Mouse (Mus musculus): ENCODE measurements around the gene Zfp446. TPM values are rescaled to one million over a fixed set of nuclear protein-coding genes. Genes with fewer than 3 reads are reported as not detected.
A peak's percentile ranks its signal among the peaks of the same experiment; 100 is the strongest.

Zfp446 gene
- polyA plus RNA-seq, 1 experiment from 2014 or later = 2.5 TPM

DNA sequence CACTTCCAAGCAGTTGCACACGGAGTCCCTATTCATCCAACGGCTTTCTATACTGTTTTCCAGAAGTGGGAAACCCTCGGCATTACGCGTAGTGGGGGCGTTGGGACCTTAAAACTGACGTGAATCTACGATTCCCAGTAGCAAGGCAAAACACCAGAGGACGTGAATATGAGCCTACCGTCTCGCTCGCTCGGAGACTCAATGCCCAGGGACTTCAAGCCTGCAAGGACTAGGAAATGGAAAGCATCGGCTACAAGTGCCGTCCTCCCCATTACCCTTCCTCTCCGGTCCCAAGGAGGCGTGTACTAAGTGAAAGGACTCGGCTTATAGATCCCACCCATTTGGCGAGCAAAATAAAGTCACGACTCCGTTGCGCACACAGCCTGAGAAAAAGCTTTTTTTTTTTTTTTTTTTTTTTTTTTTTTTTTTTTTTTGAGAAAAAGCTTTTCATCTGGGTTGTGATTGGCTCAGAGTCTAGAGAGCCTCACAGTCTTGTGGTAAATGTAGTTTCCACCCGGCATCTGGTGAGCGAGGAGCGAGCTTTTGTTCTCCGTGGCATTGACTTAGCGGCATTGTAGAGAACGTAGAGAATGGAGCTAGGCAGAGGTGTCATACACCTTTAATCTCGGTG is 16.0 kb upstream of the Zfp446 start:
- H3K27me3 ChIP-seq (replicated peaks; ENCODE audit: control insufficient read depth, insufficient read depth, low read length) = no peaks in the 10 kb centered on the region
- 3% methylated on average over 29 of the region's 29 CpGs for WGBS
- H3K9ac ChIP-seq (ENCODE audit: low read depth, low read length) = peak overlapping the region; percentile 60
- ATAC-seq = peak; percentile 42
- no peak for TF ChIP-seq CTCF (IDR thresholded peaks at IDR 0.05; ENCODE audit: low read depth)
- H3K27ac ChIP-seq (ENCODE audit: low read depth, low read length) = peak overlapping the region; percentile 81
- no peaks in the 10 kb centered on the region for H3K9me3 ChIP-seq (ENCODE audit: control insufficient read depth)
- H3K36me3 ChIP-seq (ENCODE audit: control insufficient read depth, insufficient read depth) = no peaks in the 10 kb centered on the region
- H3K4me3 ChIP-seq (ENCODE audit: low read depth, low read length) = peak overlapping the region; percentile 50
- H3K4me1 ChIP-seq (replicated peaks; ENCODE audit: control insufficient read depth, insufficient read depth, low read length) = no peaks in the 10 kb centered on the region; the same call in 1 of the 2 replicates
- H3K4me2 ChIP-seq (replicated peaks; ENCODE audit: low read depth) = peak overlapping the region; percentile 72

DNA sequence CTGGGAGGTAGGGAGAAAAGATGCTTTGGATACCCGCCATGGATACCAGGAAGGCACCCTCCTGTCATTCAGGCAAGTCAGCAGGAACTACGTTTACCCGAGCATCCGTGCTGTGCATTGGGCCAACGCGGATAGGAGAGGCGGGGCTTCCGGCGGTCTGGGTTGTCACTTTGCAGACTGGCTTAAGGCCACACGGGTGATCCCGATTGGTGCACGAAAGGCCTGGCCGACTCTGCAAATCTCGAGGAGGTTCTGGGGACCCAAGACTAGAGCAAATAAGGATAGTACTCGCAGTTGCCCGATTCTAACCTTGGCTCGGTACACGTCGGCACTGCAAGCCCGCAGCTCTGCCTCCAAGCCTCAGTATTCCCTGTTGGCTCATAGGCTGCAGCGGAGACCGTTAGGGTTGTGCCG is 12.0 kb upstream of the Zfp446 start, which contains the start of gene Zfp324:
Gene Zfp324, plus strand, starts transcription at position 161 of the 414 bp plus-strand sequence.
- under 1% methylated on average over 23 of the region's 23 CpGs for WGBS
- peak; percentile 91 for ATAC-seq
- peaks cover 20% of the 10 kb centered on the region for H3K36me3 ChIP-seq (ENCODE audit: control insufficient read depth, insufficient read depth)
- peak within 1 kb of the TSS; percentile 69 for H3K9ac ChIP-seq (ENCODE audit: low read depth, low read length)
- H3K4me3 ChIP-seq (ENCODE audit: low read depth, low read length) = peak within 1 kb of the TSS; percentile 68
- H3K9me3 ChIP-seq (ENCODE audit: control insufficient read depth) = no peaks in the 10 kb centered on the region
- H3K4me1 ChIP-seq (replicated peaks; ENCODE audit: control insufficient read depth, insufficient read depth, low read length) = 0 out of 2 replicates have a peak, but pooled peaks cover 5% of the 10 kb centered on the region
- H3K27ac ChIP-seq (ENCODE audit: low read depth, low read length) = peak within 1 kb of the TSS; percentile 77
- H3K4me2 ChIP-seq (replicated peaks; ENCODE audit: low read depth) = peak within 1 kb of the TSS; percentile 87
- no peak for TF ChIP-seq CTCF (IDR thresholded peaks at IDR 0.05; ENCODE audit: low read depth)
- no peaks in the 10 kb centered on the region for H3K27me3 ChIP-seq (replicated peaks; ENCODE audit: control insufficient read depth, insufficient read depth, low read length)

DNA sequence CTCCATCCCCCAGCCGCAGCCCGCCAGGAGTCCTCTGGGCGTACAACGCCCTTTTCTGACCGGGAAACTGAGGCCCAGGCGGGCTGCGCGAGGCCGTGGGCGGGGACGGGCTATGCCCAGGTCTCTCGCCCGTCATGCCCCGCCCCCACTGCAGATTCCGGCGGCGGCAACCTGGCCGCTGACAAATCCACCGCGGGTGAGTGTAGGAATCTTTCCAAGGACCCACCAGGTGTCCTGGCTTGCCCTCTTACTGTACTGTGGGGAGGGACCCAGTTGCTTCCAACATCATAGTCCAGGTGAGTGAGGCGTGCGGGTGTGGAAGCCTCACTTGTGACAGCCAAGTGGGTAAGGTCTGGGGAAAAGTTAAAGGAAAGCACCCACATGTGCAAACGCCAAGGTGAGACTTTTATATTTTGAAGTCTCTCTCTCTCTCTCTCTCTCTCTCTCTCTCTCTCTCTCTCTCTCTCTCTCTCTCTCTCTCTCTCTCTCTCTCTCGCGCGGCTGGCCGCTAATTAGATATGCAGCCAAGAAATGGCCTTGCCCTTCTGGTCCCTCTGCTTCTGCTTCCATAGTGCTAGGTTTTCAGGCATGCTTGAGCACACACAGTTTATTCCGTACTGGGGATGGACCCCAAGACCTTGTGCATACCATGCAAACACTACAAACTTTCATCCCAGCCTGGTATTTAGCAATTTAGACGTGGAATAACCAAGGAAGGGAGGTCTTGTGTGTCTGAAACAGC is 11.4 kb upstream of the Zfp446 start:
- peak overlapping the region; percentile 68 for H3K4me3 ChIP-seq (ENCODE audit: low read depth, low read length)
- peak overlapping the region; percentile 77 for H3K27ac ChIP-seq (ENCODE audit: low read depth, low read length)
- peaks cover 25% of the 10 kb centered on the region for H3K36me3 ChIP-seq (ENCODE audit: control insufficient read depth, insufficient read depth)
- peak overlapping the region; percentile 69 for H3K9ac ChIP-seq (ENCODE audit: low read depth, low read length)
- peak; percentile 68 for ATAC-seq
- TF ChIP-seq CTCF (IDR thresholded peaks at IDR 0.05; ENCODE audit: low read depth) = no peak
- no peaks in the 10 kb centered on the region for H3K9me3 ChIP-seq (ENCODE audit: control insufficient read depth)
- H3K4me1 ChIP-seq (replicated peaks; ENCODE audit: control insufficient read depth, insufficient read depth, low read length) = 0 out of 2 replicates have a peak, but pooled peaks cover 5% of the 10 kb centered on the region
- WGBS = under 1% methylated on average over 28 of the region's 29 CpGs
- H3K27me3 ChIP-seq (replicated peaks; ENCODE audit: control insufficient read depth, insufficient read depth, low read length) = no peaks in the 10 kb centered on the region
- peak overlapping the region; percentile 87 for H3K4me2 ChIP-seq (replicated peaks; ENCODE audit: low read depth)

DNA sequence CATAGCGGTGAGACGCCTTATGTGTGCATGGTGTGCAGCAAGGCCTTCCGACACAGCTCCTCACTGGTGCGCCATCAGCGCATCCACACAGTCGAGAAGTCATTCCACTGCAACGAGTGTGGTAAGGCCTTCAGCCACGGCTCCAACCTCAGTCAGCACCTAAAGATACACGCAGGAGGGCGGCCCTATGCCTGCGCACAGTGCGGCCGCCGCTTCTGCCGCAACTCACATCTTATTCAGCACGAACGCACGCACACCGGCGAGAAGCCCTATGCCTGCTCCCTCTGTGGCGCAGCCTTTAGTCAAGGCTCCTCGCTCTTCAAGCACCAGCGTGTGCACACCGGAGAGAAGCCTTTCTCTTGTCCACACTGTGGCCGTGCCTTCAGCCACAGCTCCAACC is 6.7 kb upstream of the Zfp446 start:
- Histone ChIP-seq H3K9me3 (ENCODE audit: control insufficient read depth) (no peaks in the 10 kb centered on the region), H3K36me3 (ENCODE audit: control insufficient read depth, insufficient read depth) (peaks cover 33% of the 10 kb centered on the region), H3K4me2 (replicated peaks; ENCODE audit: low read depth) (no peak overlapping the region), H3K9ac (ENCODE audit: low read depth, low read length) (no peak overlapping the region), H3K27me3 (replicated peaks; ENCODE audit: control insufficient read depth, insufficient read depth, low read length) (no peaks in the 10 kb centered on the region), H3K27ac (ENCODE audit: low read depth, low read length) (no peak overlapping the region), H3K4me1 (replicated peaks; ENCODE audit: control insufficient read depth, insufficient read depth, low read length) (0 out of 2 replicates have a peak, but pooled peaks cover 5% of the 10 kb centered on the region), H3K4me3 (ENCODE audit: low read depth, low read length) (no peak overlapping the region)
- no peak for TF ChIP-seq CTCF (IDR thresholded peaks at IDR 0.05; ENCODE audit: low read depth)
- WGBS = 93% methylated on average over 25 of the region's 25 CpGs
- no peak for ATAC-seq

DNA sequence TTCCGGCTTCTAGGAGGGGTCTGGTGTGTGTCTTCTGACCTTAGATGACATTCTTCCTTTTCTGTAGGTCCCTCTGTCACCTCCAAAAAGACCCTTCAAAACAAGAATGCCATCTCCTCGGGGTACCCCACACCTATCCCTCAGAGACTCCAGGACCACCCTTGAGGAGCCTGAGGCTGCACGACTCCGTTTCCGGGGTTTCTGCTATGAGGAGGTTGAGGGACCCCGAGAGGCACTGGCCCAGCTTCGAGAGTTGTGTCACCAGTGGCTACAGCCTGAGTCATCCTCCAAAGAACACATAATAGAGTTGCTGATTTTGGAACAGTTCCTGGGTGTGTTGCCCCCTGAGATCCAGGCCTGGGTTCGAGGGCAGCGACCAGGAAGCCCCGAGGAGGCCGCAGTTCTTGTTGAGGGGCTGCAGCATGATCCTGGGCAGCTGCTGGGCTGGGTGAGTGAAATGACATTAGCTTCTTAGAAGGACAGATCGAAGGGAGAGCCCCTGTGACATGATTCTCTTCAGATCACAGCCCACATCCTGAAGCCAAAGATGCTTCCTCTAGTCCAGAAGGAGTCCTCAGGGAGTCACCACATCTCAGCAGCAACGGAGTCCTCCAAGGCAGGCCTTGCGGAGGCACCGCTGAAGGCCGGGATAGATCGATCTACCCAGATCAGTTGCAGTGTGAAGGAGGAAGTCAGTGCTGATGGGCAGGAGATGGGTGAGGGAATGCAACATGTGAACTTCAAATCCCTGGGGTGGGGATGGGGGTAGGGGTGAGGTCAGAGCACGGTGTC is 1.5 kb downstream of the Zfp446 start:
- no peak for TF ChIP-seq CTCF (IDR thresholded peaks at IDR 0.05; ENCODE audit: low read depth)
- H3K4me3 ChIP-seq (ENCODE audit: low read depth, low read length) = no peak overlapping the region
- 80% methylated on average over 18 of the region's 18 CpGs for WGBS
- H3K4me1 ChIP-seq (replicated peaks; ENCODE audit: control insufficient read depth, insufficient read depth, low read length) = peaks cover 17% of the 10 kb centered on the region; the same call in 1 of the 2 replicates
- peak overlapping the region; percentile 65 for H3K27ac ChIP-seq (ENCODE audit: low read depth, low read length)
- H3K4me2 ChIP-seq (replicated peaks; ENCODE audit: low read depth) = peak overlapping the region; percentile 70
- H3K9ac ChIP-seq (ENCODE audit: low read depth, low read length) = 0 out of 2 replicates have a peak overlapping the region, but pooled peaks have one; percentile 26
- no peaks in the 10 kb centered on the region for H3K36me3 ChIP-seq (ENCODE audit: control insufficient read depth, insufficient read depth)
- ATAC-seq = no peak
- no peaks in the 10 kb centered on the region for H3K9me3 ChIP-seq (ENCODE audit: control insufficient read depth)
- no peaks in the 10 kb centered on the region for H3K27me3 ChIP-seq (replicated peaks; ENCODE audit: control insufficient read depth, insufficient read depth, low read length)

DNA sequence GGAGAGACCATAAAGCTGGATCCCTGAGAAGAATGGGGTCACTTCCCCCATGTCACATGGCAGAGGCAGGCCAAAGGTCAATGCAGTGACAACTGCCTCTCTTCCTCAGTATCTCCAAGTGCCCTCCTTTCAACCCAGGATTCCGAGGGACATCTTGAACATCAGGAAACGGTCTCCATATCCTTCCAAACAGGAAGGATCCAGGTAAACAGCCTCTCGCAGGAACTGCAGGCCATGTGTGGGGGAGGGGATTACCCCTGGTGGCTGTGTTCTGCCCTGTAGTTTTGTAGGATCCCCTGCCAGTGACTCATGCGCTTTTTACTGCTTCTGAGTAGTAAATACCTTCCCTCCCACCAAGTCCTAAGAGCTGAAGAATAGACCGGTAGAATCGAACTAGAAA is 2.1 kb downstream of the Zfp446 start:
- Histone ChIP-seq H3K4me1 (replicated peaks; ENCODE audit: control insufficient read depth, insufficient read depth, low read length) (peaks cover 17% of the 10 kb centered on the region; the same call in 1 of the 2 replicates), H3K27me3 (replicated peaks; ENCODE audit: control insufficient read depth, insufficient read depth, low read length) (no peaks in the 10 kb centered on the region), H3K4me3 (ENCODE audit: low read depth, low read length) (no peak overlapping the region), H3K27ac (ENCODE audit: low read depth, low read length) (peak overlapping the region; percentile 60), H3K4me2 (replicated peaks; ENCODE audit: low read depth) (peak overlapping the region; percentile 38), H3K36me3 (ENCODE audit: control insufficient read depth, insufficient read depth) (no peaks in the 10 kb centered on the region), H3K9me3 (ENCODE audit: control insufficient read depth) (no peaks in the 10 kb centered on the region), H3K9ac (ENCODE audit: low read depth, low read length) (no peak overlapping the region)
- TF ChIP-seq CTCF (IDR thresholded peaks at IDR 0.05; ENCODE audit: low read depth) = 0 out of 2 replicates have a peak, but pooled peaks have one; percentile 13
- no peak for ATAC-seq
- 31% methylated on average over 6 of the region's 6 CpGs for WGBS

Data from intestine, postnatal 0 days (tissue).